Mouse (Mus musculus) cerebellum, adult 18-20 months (tissue): ENCODE results near the gene Glud1.

Experiments
- DNase-seq, 2 experiments: peaks; one replicate each; pipeline ENCODE4 v3.0.0; 2021

Glud1 gene

GRCm38 (mm10) chr14:34382921-34383704 is 72.6 kb downstream of the Glud1 start:
- DNase-seq, result no peak

GRCm38 (mm10) chr14:34393295-34393694 is 82.8 kb downstream of the Glud1 start:
- DNase-seq, result no peak
